Mouse (Mus musculus): Measurements from ENCODE around the gene Psd4. TPM values are rescaled to one million over a fixed set of nuclear protein-coding genes. Genes with fewer than 3 reads are reported as not detected.

Gene Psd4
- 6.9 and 7.8 TPM in 2 replicates for polyA plus RNA-seq (2012; rRNA removed)

GRCm38 (mm10) chr2:24367030-24367894 is at the start of gene Psd4:
Gene Psd4, plus strand, starts transcription at chr2:24367580.

DNA sequence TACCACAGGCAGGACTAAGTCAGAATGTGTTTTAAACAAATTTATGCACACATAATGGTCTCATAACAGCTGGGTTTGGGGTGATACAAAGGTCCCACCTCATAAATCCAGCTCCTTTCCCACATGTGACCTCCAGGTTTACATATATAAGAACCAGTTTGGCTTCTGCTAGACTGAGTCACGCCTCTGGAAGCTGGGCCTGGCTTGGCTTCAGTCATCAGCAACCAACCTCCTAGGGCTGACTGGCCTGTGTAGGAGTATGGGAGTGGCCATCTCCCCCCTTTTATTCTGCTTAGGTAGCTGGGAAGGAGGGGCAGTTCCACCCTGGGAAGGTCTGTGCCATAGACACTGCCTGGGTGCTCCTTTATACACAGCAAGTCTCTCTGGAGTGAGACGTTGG is 30.8 kb upstream of the Psd4 start, which contains the start of gene Il1rn:
Gene Il1rn, plus strand, starts transcription at position 309 of the 400 bp plus-strand sequence.

Other genes with a start within 250 kb of the Psd4 start
- gene Il1f8, start 214.4 kb upstream of the Psd4 start, polyA plus RNA-seq (2012; rRNA removed) = not detected in 2 replicates
- 0.08 and 0.13 TPM in 2 replicates for gene Il1f9, start 181.1 kb upstream of the Psd4 start, polyA plus RNA-seq (2012; rRNA removed)
- not detected in 2 replicates for gene Il1f6, start 152.2 kb upstream of the Psd4 start, polyA plus RNA-seq (2012; rRNA removed)
- gene Il1f5, start 90.6 kb upstream of the Psd4 start, polyA plus RNA-seq (2012; rRNA removed) = not detected in 2 replicates
- gene Il1f10, start 76.4 kb upstream of the Psd4 start, polyA plus RNA-seq (2012; rRNA removed) = not detected in 2 replicates
- 3.7 and 4.7 TPM in 2 replicates for gene Il1rn, start 30.7 kb upstream of the Psd4 start, polyA plus RNA-seq (2012; rRNA removed)
- gene Pax8, start 108.0 kb downstream of the Psd4 start, polyA plus RNA-seq (2012; rRNA removed) = 0.02 and 0.07 TPM in 2 replicates

Measured in liver, embryonic 14 days (tissue).